Mouse (Mus musculus) heart, embryonic 12.5 days (tissue): ENCODE measurements around the gene Dop1b. TPM values are rescaled to one million over a fixed set of nuclear protein-coding genes. Genes with fewer than 3 reads are reported as not detected.
"Not testable (repeated sequence)": the region's sequence is repeated elsewhere in the genome, so short reads cannot be mapped to it uniquely, and the experiment has no call there.

ENCODE experiments used
- ATAC-seq: fragments of 200-750 bp; cut with Nextera tagmentation; 2 replicates; pipeline ENCODE4 v1.8.0; 2017; ENCODE audit warnings: moderate TSS enrichment, moderate library complexity; ENCODE audit not compliant: insufficient number of reproducible peaks, low FRiP score
- H3K27ac ChIP-seq: fragments of 300-500 bp; sonication (generic); 2 replicates; pipeline ENCODE4 v1.5.1; 2016; ENCODE audit warnings: mild to moderate bottlenecking, moderate library complexity; ENCODE audit not compliant: poor library complexity, severe bottlenecking
- H3K27me3 ChIP-seq: fragments of 300-500 bp; sonication (generic); replicated peaks from 2 replicates; pipeline ENCODE4 v1.6.1; 2016; ENCODE audit warnings: mild to moderate bottlenecking, moderate library complexity
- H3K36me3 ChIP-seq: fragments of 300-500 bp; sonication (generic); 2 replicates; pipeline ENCODE4 v1.6.1; 2016; ENCODE audit warnings: mild to moderate bottlenecking, moderate library complexity
- H3K4me1 ChIP-seq: fragments of 300-500 bp; sonication (generic); replicated peaks from 2 replicates; pipeline ENCODE4 v1.6.1; 2016; ENCODE audit warnings: mild to moderate bottlenecking
- H3K4me2 ChIP-seq: fragments of 300-500 bp; sonication (generic); 2 replicates; pipeline ENCODE4 v1.6.1; 2016; ENCODE audit warnings: mild to moderate bottlenecking, moderate library complexity
- H3K4me3 ChIP-seq: fragments of 300-500 bp; sonication (generic); 2 replicates; pipeline ENCODE4 v1.5.1; 2016; ENCODE audit warnings: mild to moderate bottlenecking
- H3K9ac ChIP-seq: fragments of 300-500 bp; sonication (generic); 2 replicates; pipeline ENCODE4 v1.6.1; 2016; ENCODE audit warnings: mild to moderate bottlenecking, moderate library complexity
- H3K9me3 ChIP-seq: fragments of 300-500 bp; sonication (generic); replicated peaks from 2 replicates; pipeline ENCODE4 v1.6.1; 2016; ENCODE audit warnings: mild to moderate bottlenecking, moderate library complexity
- WGBS: fragments of 180-500 bp; shearing (Covaris S2); methylation state at CpG from one replicate; pipeline ENCODE4 v1.1.7; 2016; 5-methylcytosine and 5-hydroxymethylcytosine counted together
- polyA plus RNA-seq: library from polyadenylated mRNA; unstranded; fragments of >200 nt; fragmentation: Nextera tagmentation; extraction: Ambion mirVana; gene quantifications from 2 replicates; pipeline ENCODE4 v1.2.1, GENCODE M21; 2016

The Dop1b gene
- 6.9 and 9.2 TPM in 2 replicates for polyA plus RNA-seq

- peak; percentile 97 for ATAC-seq
- Histone ChIP-seq H3K9me3 (0 out of 2 replicates have a peak, but pooled peaks cover 3% of the 10 kb centered on the region), H3K9ac (peak within 1 kb of the TSS; percentile 80), H3K27ac (no peak within 1 kb of the TSS), H3K4me2 (peak within 1 kb of the TSS; percentile 91), H3K4me3 (peak within 1 kb of the TSS; percentile 64), H3K36me3 (no peaks in the 10 kb centered on the region), H3K27me3 (peaks cover 17% of the 10 kb centered on the region), H3K4me1 (peaks cover 5% of the 10 kb centered on the region; the same call in 1 of the 2 replicates)
- WGBS, result under 1% methylated on average over 74 of the region's 77 CpGs
Observed at GRCm38 (mm10) chr16:93711411-93712188, at the start of gene Dop1b. TSS of gene Dop1b (plus strand) at chr16:93711904.

- no peak for ATAC-seq
- H3K4me3 ChIP-seq, result no peak overlapping the region
Observed at GRCm38 (mm10) chr16:93667976-93668375, 43.7 kb upstream of the Dop1b start.

GRCm38 (mm10) chr16:93669521-93669920 lies 42.2 kb upstream of the Dop1b start:
- no peak for ATAC-seq
- H3K9me3 ChIP-seq, result peaks cover 6% of the 10 kb centered on the region

More at GRCm38 (mm10) chr16:93667976-93668375, 43.7 kb upstream of the Dop1b start:
- no peaks in the 10 kb centered on the region for H3K27me3 ChIP-seq
- no peaks in the 10 kb centered on the region for H3K4me1 ChIP-seq
- peaks cover 9% of the 10 kb centered on the region for H3K9me3 ChIP-seq
- no peak overlapping the region for H3K4me2 ChIP-seq
- H3K36me3 ChIP-seq, result no peaks in the 10 kb centered on the region
- H3K9ac ChIP-seq, result no peak overlapping the region
- no peak overlapping the region for H3K27ac ChIP-seq

GRCm38 (mm10) chr16:93670466-93670865 lies 41.2 kb upstream of the Dop1b start:
- not testable (repeated sequence) for H3K27ac ChIP-seq, H3K4me1 ChIP-seq, H3K4me2 ChIP-seq, ATAC-seq, H3K27me3 ChIP-seq, H3K9ac ChIP-seq, H3K9me3 ChIP-seq, H3K36me3 ChIP-seq, H3K4me3 ChIP-seq
- WGBS, result 42% methylated on average over 4 of the region's 4 CpGs

More at GRCm38 (mm10) chr16:93669521-93669920, 42.2 kb upstream of the Dop1b start:
- Histone ChIP-seq H3K4me3 (no peak overlapping the region), H3K27me3 (no peaks in the 10 kb centered on the region), H3K4me1 (no peaks in the 10 kb centered on the region), H3K9ac (no peak overlapping the region), H3K4me2 (no peak overlapping the region), H3K36me3 (no peaks in the 10 kb centered on the region), H3K27ac (no peak overlapping the region)

- ATAC-seq, result no peak
- no peaks in the 10 kb centered on the region for H3K4me1 ChIP-seq
- no peaks in the 10 kb centered on the region; the same call in 1 of the 2 replicates for H3K27me3 ChIP-seq
- no peak overlapping the region for H3K27ac ChIP-seq
- H3K9me3 ChIP-seq, result peaks cover 6% of the 10 kb centered on the region
- no peak overlapping the region for H3K9ac ChIP-seq
- no peak overlapping the region for H3K4me3 ChIP-seq
- no peaks in the 10 kb centered on the region for H3K36me3 ChIP-seq
- 83% methylated on average over 5 of the region's 5 CpGs for WGBS
- H3K4me2 ChIP-seq, result no peak overlapping the region
Observed at GRCm38 (mm10) chr16:93671064-93671463, 40.6 kb upstream of the Dop1b start.

GRCm38 (mm10) chr16:93676376-93676775 lies 35.3 kb upstream of the Dop1b start:
- no peaks in the 10 kb centered on the region for H3K4me1 ChIP-seq
- ATAC-seq, result no peak
- peaks cover 12% of the 10 kb centered on the region; the same call in 1 of the 2 replicates for H3K9me3 ChIP-seq
- 76% methylated on average over 5 of the region's 5 CpGs for WGBS
- no peak overlapping the region for H3K27ac ChIP-seq
- H3K36me3 ChIP-seq, result no peaks in the 10 kb centered on the region
- no peak overlapping the region for H3K4me3 ChIP-seq
- no peak overlapping the region for H3K9ac ChIP-seq
- no peak overlapping the region for H3K4me2 ChIP-seq
- H3K27me3 ChIP-seq, result peaks cover 14% of the 10 kb centered on the region

GRCm38 (mm10) chr16:93678206-93678605 lies 33.5 kb upstream of the Dop1b start:
- H3K9me3 ChIP-seq, result peaks cover 12% of the 10 kb centered on the region; the same call in 1 of the 2 replicates
- no peaks in the 10 kb centered on the region for H3K36me3 ChIP-seq
- 79% methylated on average over 4 of the region's 4 CpGs for WGBS
- peaks cover 3% of the 10 kb centered on the region for H3K4me1 ChIP-seq
- H3K9ac ChIP-seq, result no peak overlapping the region
- H3K4me3 ChIP-seq, result no peak overlapping the region
- H3K4me2 ChIP-seq, result no peak overlapping the region
- no peak for ATAC-seq
- no peak overlapping the region for H3K27ac ChIP-seq
- peaks cover 32% of the 10 kb centered on the region for H3K27me3 ChIP-seq

GRCm38 (mm10) chr16:93679165-93679564 lies 32.5 kb upstream of the Dop1b start:
- Histone ChIP-seq H3K9ac (no peak overlapping the region), H3K27ac (no peak overlapping the region), H3K36me3 (no peaks in the 10 kb centered on the region), H3K4me3 (no peak overlapping the region), H3K9me3 (peaks cover 12% of the 10 kb centered on the region; the same call in 1 of the 2 replicates), H3K27me3 (peaks cover 41% of the 10 kb centered on the region), H3K4me2 (no peak overlapping the region), H3K4me1 (peaks cover 10% of the 10 kb centered on the region)
- WGBS, result 54% methylated on average over 9 of the region's 9 CpGs
- ATAC-seq, result no peak

- Histone ChIP-seq H3K4me2 (peak overlapping the region; percentile 90), H3K4me3 (peak overlapping the region; percentile 50), H3K4me1 (peaks cover 10% of the 10 kb centered on the region), H3K9me3 (peaks cover 14% of the 10 kb centered on the region; the same call in 1 of the 2 replicates), H3K27me3 (peaks cover 55% of the 10 kb centered on the region), H3K36me3 (no peaks in the 10 kb centered on the region), H3K27ac (no peak overlapping the region), H3K9ac (no peak overlapping the region)
- WGBS, result 16% methylated on average over 13 of the region's 13 CpGs
- no peak for ATAC-seq
Observed at GRCm38 (mm10) chr16:93682156-93682688, 29.5 kb upstream of the Dop1b start.

- Histone ChIP-seq H3K27ac (no peak within 1 kb of the TSS), H3K36me3 (no peaks in the 10 kb centered on the region), H3K9me3 (peaks cover 7% of the 10 kb centered on the region; the same call in 1 of the 2 replicates), H3K4me1 (peaks cover 10% of the 10 kb centered on the region), H3K4me2 (peak within 1 kb of the TSS; percentile 90), H3K4me3 (peak within 1 kb of the TSS; percentile 50), H3K9ac (peak within 1 kb of the TSS; percentile 52), H3K27me3 (peaks cover 55% of the 10 kb centered on the region)
- under 1% methylated on average over 63 of the region's 63 CpGs for WGBS
- peak; percentile 67 for ATAC-seq
Observed at GRCm38 (mm10) chr16:93682689-93683507, 28.8 kb upstream of the Dop1b start, which contains the start of gene Cbr3. TSS of gene Cbr3 (plus strand) at chr16:93683215.
